Mouse (Mus musculus) natural killer cell, adult 2 months (primary cell): ENCODE measurements around the gene Slc25a35.
"Not testable (repeated sequence)": the region's sequence is repeated elsewhere in the genome, so short reads cannot be mapped to it uniquely, and the experiment has no call there.

Experiments used
- DNase-seq, 2 experiments: peaks; one replicate each; pipeline ENCODE4 v3.0.0; 2022; ENCODE audit warnings: low spot score in 2 of 2

Gene Slc25a35

GRCm38 (mm10) chr11:68961596-68961995 is 6.3 kb upstream of the Slc25a35 start:
- DNase-seq: no peak

- DNase-seq: not testable (repeated sequence)
Measured at GRCm38 (mm10) chr11:68962159-68962558, 5.8 kb upstream of the Slc25a35 start.

GRCm38 (mm10) chr11:68963405-68963804 is 4.5 kb upstream of the Slc25a35 start:
- DNase-seq: no peak

- no peak for DNase-seq
Measured at GRCm38 (mm10) chr11:68965050-68965449, 2.9 kb upstream of the Slc25a35 start.

GRCm38 (mm10) chr11:68965845-68966244 is 2.1 kb upstream of the Slc25a35 start:
- DNase-seq: peak; percentile 67 to 82

- no peak for DNase-seq
Measured at GRCm38 (mm10) chr11:68966554-68966953, 1.4 kb upstream of the Slc25a35 start.

GRCm38 (mm10) chr11:68968752-68969151 is 821 bp downstream of the Slc25a35 start:
- no peak for DNase-seq

- no peak for DNase-seq
Measured at GRCm38 (mm10) chr11:68970232-68970631, 2.3 kb downstream of the Slc25a35 start.

GRCm38 (mm10) chr11:68973250-68974058 is 5.5 kb downstream of the Slc25a35 start:
- peak; percentile 41 to 59 for DNase-seq

GRCm38 (mm10) chr11:68974059-68974450 is 6.1 kb downstream of the Slc25a35 start:
- DNase-seq: no peak

GRCm38 (mm10) chr11:68975085-68975484 is 7.2 kb downstream of the Slc25a35 start, which contains the start of gene Rangrf:
Rangrf (minus strand) TSS chr11:68975185.
- no peak for DNase-seq

- DNase-seq: no peak
Measured at GRCm38 (mm10) chr11:68975601-68976000, 7.7 kb downstream of the Slc25a35 start.

GRCm38 (mm10) chr11:68979320-68979733 is 11.4 kb downstream of the Slc25a35 start:
- DNase-seq: no peak

- no peak for DNase-seq
Measured at GRCm38 (mm10) chr11:68980919-68981318, 13.0 kb downstream of the Slc25a35 start.

- DNase-seq: peak; percentile 43 to 64
Measured at GRCm38 (mm10) chr11:68982639-68983369, 14.9 kb downstream of the Slc25a35 start.

- DNase-seq: no peak
Measured at GRCm38 (mm10) chr11:68987365-68987882, 19.5 kb downstream of the Slc25a35 start.

GRCm38 (mm10) chr11:68988341-68988740 is 20.4 kb downstream of the Slc25a35 start:
- no peak for DNase-seq

- no peak for DNase-seq
Measured at GRCm38 (mm10) chr11:68993122-68993521, 25.2 kb downstream of the Slc25a35 start.

- no peak for DNase-seq
Measured at GRCm38 (mm10) chr11:68994377-68994776, 26.4 kb downstream of the Slc25a35 start.

GRCm38 (mm10) chr11:68997080-68997479 is 29.1 kb downstream of the Slc25a35 start:
- no peak for DNase-seq

GRCm38 (mm10) chr11:69002782-69003181 is 34.9 kb downstream of the Slc25a35 start:
- DNase-seq: not testable (repeated sequence)

- DNase-seq: no peak
Measured at GRCm38 (mm10) chr11:69003592-69003991, 35.7 kb downstream of the Slc25a35 start.

GRCm38 (mm10) chr11:69005193-69005592 is 37.3 kb downstream of the Slc25a35 start:
- DNase-seq: no peak
